Mouse (Mus musculus) bone marrow, adult 2 months (tissue): ENCODE measurements at regions not wholly inside any gene's neighbourhood (a gene's known extent, or its start where the extent isn't known, plus 50 kb on each side); places are given as distances from the start of the nearest gene placed in this dataset.

Experiments
- H3K27ac ChIP-seq: fragments of 200-500 bp; 2 replicates; pipeline ENCODE4 v1.5.1; 2012; ENCODE audit warnings: low read depth, mild to moderate bottlenecking, control low read depth, inconsistent platforms, low read length; ENCODE audit not compliant: control insufficient read depth, poor library complexity, insufficient read depth
- H3K4me1 ChIP-seq: fragments of 200-500 bp; 2 replicates; pipeline ENCODE4 v1.6.1; 2011; ENCODE audit warnings: low read length; ENCODE audit not compliant: control insufficient read depth, insufficient read depth
- H3K4me3 ChIP-seq: fragments of 200-500 bp; replicated peaks from 2 replicates; pipeline ENCODE3; 2011; ENCODE audit warnings: mild to moderate bottlenecking, low read depth, low read length, control low read depth; ENCODE audit not compliant: control insufficient read depth
- CTCF ChIP-seq: fragments of 200-500 bp; IDR thresholded peaks from 2 replicates; pipeline ENCODE4 v1.5.1; 2011; ENCODE audit warnings: low read length, control low read depth; ENCODE audit not compliant: control insufficient read depth, insufficient read depth
- POLR2A ChIP-seq: fragments of 200-500 bp; IDR thresholded peaks from 2 replicates; pipeline ENCODE4 v1.6.1; 2011; ENCODE audit warnings: low read depth, mild to moderate bottlenecking, control low read depth, low read length, borderline replicate concordance; ENCODE audit not compliant: control insufficient read depth
- WGBS: fragments of 180-500 bp; shearing (Covaris S2); methylation state at CpG from one replicate; pipeline ENCODE4 v1.1.7; 2018; 5-methylcytosine and 5-hydroxymethylcytosine counted together

DNA sequence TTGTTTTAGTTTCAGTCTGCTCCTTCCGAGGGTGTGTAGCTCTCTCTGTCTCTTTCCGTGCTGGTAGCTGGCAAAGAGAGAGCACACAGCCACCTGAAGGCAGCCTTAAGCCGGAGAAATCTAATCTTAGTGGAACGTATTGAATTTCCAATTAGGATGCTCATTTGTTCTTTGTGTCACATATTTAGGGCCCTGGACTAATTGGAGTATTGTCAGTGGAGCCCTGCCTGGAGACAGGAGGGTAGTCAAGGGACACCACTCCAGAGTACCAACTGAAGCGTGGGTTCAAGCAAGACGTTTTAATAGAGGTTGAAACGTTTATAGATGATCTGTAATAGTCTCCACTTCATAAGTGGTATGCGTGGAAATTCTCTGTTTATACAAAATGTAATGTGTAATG is 336.5 kb downstream of the Tmem38b start:
- WGBS, result 80% methylated on average over 8 of the region's 8 CpGs

DNA sequence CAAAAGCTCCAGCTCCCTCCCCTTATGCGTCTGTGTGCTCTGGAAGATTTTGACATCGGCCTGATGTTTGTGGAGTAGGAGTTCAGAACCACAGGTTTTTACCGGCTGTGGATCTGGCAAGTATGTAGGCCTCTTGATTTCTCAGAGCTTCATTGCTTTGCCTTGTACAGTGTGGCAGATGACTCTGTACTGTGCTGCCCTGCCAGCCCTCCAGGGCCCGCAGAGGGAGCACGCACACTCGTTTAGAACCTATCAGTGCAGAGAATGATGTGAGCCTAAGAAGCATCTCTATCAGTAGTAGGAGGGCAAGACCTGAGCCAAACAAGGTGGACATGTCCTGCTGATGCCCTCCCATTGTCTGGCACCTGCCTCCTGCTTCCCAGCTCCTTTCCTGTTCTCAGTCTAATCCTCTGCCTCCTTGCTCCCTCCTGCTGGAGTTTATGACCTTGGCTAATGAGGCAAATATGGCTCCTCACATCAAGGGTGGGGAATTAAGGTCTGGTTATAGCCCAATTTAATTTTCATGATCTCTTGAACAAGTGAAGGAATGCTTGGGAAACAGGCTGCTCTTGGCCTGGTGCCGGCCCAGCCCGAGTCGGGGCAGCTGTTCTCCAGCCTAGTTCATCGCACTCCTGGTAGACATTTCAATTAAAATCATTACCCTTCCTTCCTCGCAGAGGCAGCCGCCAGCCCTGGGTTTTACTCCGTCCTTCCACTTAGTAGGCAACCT is 344.5 kb downstream of the Tmem38b start:
- H3K4me1 ChIP-seq, result no peaks in the 10 kb centered on the region
- WGBS, result 86% methylated on average over 13 of the region's 13 CpGs
- no peak overlapping the region for H3K27ac ChIP-seq
- H3K4me3 ChIP-seq, result no peak overlapping the region
- TF ChIP-seq CTCF (no peak), POLR2A (no peak)

More for the DNA sequence above, 336.5 kb downstream of the Tmem38b start:
- TF ChIP-seq POLR2A, result no peak
- TF ChIP-seq CTCF, result no peak
- no peaks in the 10 kb centered on the region for H3K4me1 ChIP-seq
- H3K4me3 ChIP-seq, result no peak overlapping the region
- H3K27ac ChIP-seq, result no peak overlapping the region

DNA sequence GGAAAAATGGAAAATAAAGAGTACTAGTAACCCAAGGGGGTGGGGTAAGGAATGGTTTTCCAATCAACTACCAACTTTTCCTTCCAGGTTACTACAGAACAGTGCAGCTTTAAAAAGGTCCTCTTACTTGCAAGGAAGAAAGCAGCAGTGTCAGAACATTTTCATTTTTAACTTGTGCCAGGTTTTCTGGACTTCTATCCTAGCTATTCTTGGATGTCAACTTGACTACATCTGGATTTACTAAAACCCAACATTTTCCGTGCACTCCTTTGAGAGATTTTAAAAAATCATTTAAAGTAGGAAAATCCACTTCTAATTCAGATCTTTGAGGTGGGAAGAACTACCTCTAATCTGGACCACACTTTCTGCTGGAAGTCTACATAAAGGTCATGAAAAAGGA is 358.4 kb downstream of the Tmem38b start:
- whole genome bisulfite sequencing, result 68% methylated on average over 1 of the region's 1 CpGs
- Histone ChIP-seq H3K4me1 (no peaks in the 10 kb centered on the region), H3K27ac (no peak overlapping the region), H3K4me3 (no peak overlapping the region)
- no peak for TF ChIP-seq POLR2A
- TF ChIP-seq CTCF, result no peak

DNA sequence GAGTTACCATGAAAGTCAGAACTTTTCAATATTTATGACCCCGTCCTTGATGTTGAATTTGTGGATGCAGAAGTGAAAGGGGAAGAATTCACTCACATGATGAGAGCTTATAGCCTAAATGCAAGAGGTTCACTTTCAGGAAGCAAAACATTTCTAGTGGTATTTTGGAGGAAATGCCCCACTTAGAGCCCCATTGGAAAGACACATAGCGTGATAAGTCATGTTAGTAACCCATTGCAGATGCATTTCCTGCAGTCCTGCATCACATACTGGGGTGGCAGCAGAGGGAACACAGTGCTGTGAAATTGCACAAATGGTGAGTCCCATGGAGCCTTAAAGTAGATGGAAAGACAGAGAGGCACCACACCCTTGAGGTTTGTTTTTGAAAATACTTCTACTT is 369.9 kb downstream of the Tmem38b start:
- no peak for TF ChIP-seq CTCF
- no peak for TF ChIP-seq POLR2A
- 19% methylated on average over 2 of the region's 2 CpGs for WGBS
- no peak overlapping the region for H3K27ac ChIP-seq
- no peaks in the 10 kb centered on the region for H3K4me1 ChIP-seq
- H3K4me3 ChIP-seq, result no peak overlapping the region

DNA sequence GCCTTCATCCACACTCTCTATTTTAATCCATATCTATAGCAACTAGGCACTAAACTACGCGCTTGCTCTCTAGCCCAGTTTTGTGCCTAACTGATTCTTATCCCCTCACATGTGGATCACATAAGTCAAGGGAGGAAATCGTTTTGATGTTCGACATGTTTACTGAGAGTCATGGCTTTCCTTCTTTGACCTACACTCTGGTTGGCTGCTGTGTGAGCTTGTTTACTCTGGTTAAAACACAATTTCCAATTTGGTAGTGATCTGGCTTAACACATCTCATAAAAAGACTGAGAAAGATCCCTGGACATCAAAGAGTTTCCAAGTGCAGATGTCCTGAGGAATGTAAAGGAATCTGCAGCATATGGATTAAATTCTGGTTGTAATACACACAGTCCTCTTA is 376.6 kb downstream of the Tmem38b start:
- H3K4me1 ChIP-seq, result no peaks in the 10 kb centered on the region
- WGBS, result 76% methylated on average over 4 of the region's 4 CpGs
- TF ChIP-seq POLR2A (no peak), CTCF (no peak)
- no peak overlapping the region for H3K4me3 ChIP-seq
- no peak overlapping the region for H3K27ac ChIP-seq

DNA sequence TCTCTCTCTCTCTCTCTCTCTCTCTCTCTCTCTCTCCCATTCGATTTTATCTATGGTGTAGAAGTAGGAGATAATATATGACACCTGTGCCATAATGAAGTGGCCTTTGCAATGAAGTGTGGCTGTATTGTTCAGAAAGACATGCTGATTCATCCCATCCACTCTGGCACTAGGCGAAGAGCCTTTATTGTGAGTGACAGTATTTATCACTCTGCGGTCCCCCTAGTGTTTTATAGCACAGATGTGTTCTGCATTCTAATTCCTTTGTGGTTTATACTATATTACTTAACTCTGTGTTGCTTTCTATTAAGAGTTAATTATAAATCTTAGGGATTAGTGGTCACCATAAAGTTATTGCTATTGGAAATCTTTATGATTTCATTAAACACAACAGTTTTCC is 398.7 kb downstream of the Tmem38b start:
- TF ChIP-seq POLR2A (no peak), CTCF (no peak)
- Histone ChIP-seq H3K4me3 (no peak overlapping the region), H3K27ac (no peak overlapping the region), H3K4me1 (no peaks in the 10 kb centered on the region)
- 57% methylated on average over 3 of the region's 3 CpGs for WGBS
